Comparison of ENCODE assay signal across 7 mouse cellular contexts in genomic region chr7:143053961-143054611, GRCm38 (mm10). TPM values are rescaled to one million over a fixed set of nuclear protein-coding genes. Genes with fewer than 3 reads are reported as not detected.
DNase-seq lines count a peak whose midpoint lies in the region; ATAC-seq and TF ChIP-seq lines count a peak whose summit lies in the region.

No protein-coding gene starts in this region.

- no peak for TF ChIP-seq POLR2A in olfactory bulb, adult 2 months (IDR thresholded peaks at IDR 0.05; ENCODE audit: insufficient read depth, low read depth, low read length)

- no peak for TF ChIP-seq CTCF in olfactory bulb, adult 2 months (IDR thresholded peaks at IDR 0.05; ENCODE audit: insufficient read depth, low read depth, low read length)

- no peaks in the 10 kb centered on the region for H3K27me3 ChIP-seq in neural tube, embryonic 11.5 days (ENCODE audit: control insufficient read depth, insufficient read depth, low read length)
- no peaks in the 10 kb centered on the region for H3K27me3 ChIP-seq in forebrain, embryonic 13.5 days
- no peaks in the 10 kb centered on the region for H3K27me3 ChIP-seq in limb, embryonic 12.5 days

- H3K4me2 ChIP-seq in neural tube, embryonic 11.5 days (ENCODE audit: low read depth): peak overlapping the region; percentile 94
- H3K4me2 ChIP-seq in forebrain, embryonic 13.5 days: peak overlapping the region; percentile 91
- peak overlapping the region; percentile 83 for H3K4me2 ChIP-seq in limb, embryonic 12.5 days

- peak overlapping the region; percentile 90; the same call in 1 of the 2 replicates for H3K9ac ChIP-seq in neural tube, embryonic 11.5 days (ENCODE audit: low read length)
- H3K9ac ChIP-seq in forebrain, embryonic 13.5 days: peak overlapping the region; percentile 93
- H3K9ac ChIP-seq in limb, embryonic 12.5 days (replicated peaks): peak overlapping the region; percentile 94

- H3K27ac ChIP-seq in neural tube, embryonic 11.5 days (ENCODE audit: low read depth, low read length): no peak overlapping the region
- no peak overlapping the region for H3K27ac ChIP-seq in forebrain, embryonic 13.5 days
- no peak overlapping the region for H3K27ac ChIP-seq in limb, embryonic 12.5 days
- H3K27ac ChIP-seq in olfactory bulb, adult 2 months (ENCODE audit: insufficient read depth, low read depth, low read length): 0 out of 2 replicates have a peak overlapping the region, but pooled peaks have one; percentile 40

- DNase-seq in neural tube, embryonic 11.5 days (ENCODE audit: low spot score): no peak
- DNase-seq in neural tube, embryonic 10.5 days (ENCODE audit: extremely low spot score, low spot score): no peak
- DNase-seq in gastrocnemius, postnatal 10 days: no peak

- H3K36me3 ChIP-seq in neural tube, embryonic 11.5 days (ENCODE audit: control insufficient read depth, insufficient read depth, low read length): no peaks in the 10 kb centered on the region
- H3K36me3 ChIP-seq in forebrain, embryonic 13.5 days (ENCODE audit: poor library complexity, severe bottlenecking): 0 out of 2 replicates have a peak, but pooled peaks cover 4% of the 10 kb centered on the region
- peaks cover 37% of the 10 kb centered on the region for H3K36me3 ChIP-seq in limb, embryonic 12.5 days

- H3K9me3 ChIP-seq in neural tube, embryonic 11.5 days (ENCODE audit: control insufficient read depth, low read length): no peaks in the 10 kb centered on the region
- H3K9me3 ChIP-seq in forebrain, embryonic 13.5 days (replicated peaks): no peaks in the 10 kb centered on the region
- no peaks in the 10 kb centered on the region for H3K9me3 ChIP-seq in limb, embryonic 12.5 days

- H3K4me3 ChIP-seq in neural tube, embryonic 11.5 days (ENCODE audit: low read depth, low read length): peak overlapping the region; percentile 90
- peak overlapping the region; percentile 76 for H3K4me3 ChIP-seq in forebrain, embryonic 13.5 days
- H3K4me3 ChIP-seq in limb, embryonic 12.5 days (replicated peaks): peak overlapping the region; percentile 90
- peak overlapping the region; percentile 68 for H3K4me3 ChIP-seq in olfactory bulb, adult 2 months (ENCODE audit: insufficient read depth, low read depth, low read length)

- H3K4me1 ChIP-seq in neural tube, embryonic 11.5 days (ENCODE audit: control insufficient read depth, insufficient read depth, low read length): peaks cover 13% of the 10 kb centered on the region
- H3K4me1 ChIP-seq in forebrain, embryonic 13.5 days: peaks cover 34% of the 10 kb centered on the region
- H3K4me1 ChIP-seq in limb, embryonic 12.5 days (replicated peaks): peaks cover 57% of the 10 kb centered on the region
- H3K4me1 ChIP-seq in olfactory bulb, adult 2 months (ENCODE audit: control insufficient read depth, insufficient read depth, low read length): peaks cover 47% of the 10 kb centered on the region

- ATAC-seq in neural tube, embryonic 11.5 days (ENCODE audit: insufficient read depth, low FRiP score, low TSS enrichment): no peak
- peak; percentile 11; the same call in 1 of the 2 replicates for ATAC-seq in forebrain, embryonic 13.5 days
- ATAC-seq in limb, embryonic 12.5 days (ENCODE audit: insufficient number of reproducible peaks, insufficient read depth, low FRiP score, low TSS enrichment, low read depth): no peak
- ATAC-seq in megakaryocyte progenitor cell, adult 5-6 weeks (replicated peaks; ENCODE audit: poor library complexity): no peak

- 69% methylated on average over 11 of the region's 11 CpGs for WGBS in neural tube, embryonic 11.5 days
- 75% methylated on average over 11 of the region's 11 CpGs for WGBS in forebrain, embryonic 13.5 days
- WGBS in limb, embryonic 12.5 days: 61% methylated on average over 11 of the region's 11 CpGs
- 19% methylated on average over 11 of the region's 11 CpGs for WGBS in olfactory bulb, adult 2 months

RNA-seq across cellular contexts. Expression of gene Cd81, which starts 1.5 kb away (rescaled TPM):
- polyA plus RNA-seq in neural tube, embryonic 11.5 days (2014; fragmentation: Nextera tagmentation; extraction: Ambion mirVana): 282 and 291 TPM in 2 replicates
- 217 and 236 TPM in 2 replicates for polyA plus RNA-seq in forebrain, embryonic 13.5 days (2015; fragmentation: Nextera tagmentation; extraction: Ambion mirVana)
- polyA plus RNA-seq in limb, embryonic 12.5 days (2016; fragmentation: Nextera tagmentation; extraction: Ambion mirVana): 331 and 337 TPM in 2 replicates
- polyA plus RNA-seq in olfactory bulb, adult 2 months (2012; ENCODE audit: insufficient read depth, insufficient read length, low replicate concordance, missing spikeins): not detected in 2 replicates
- total RNA-seq in gastrocnemius, postnatal 10 days (2021): 100 to 1,000 TPM; 236 to 268 TPM
- 118 and 140 TPM in 2 replicates for total RNA-seq in megakaryocyte progenitor cell, adult 5-6 weeks (2015)
- 121 and 181 TPM in 2 replicates for total RNA-seq in megakaryocyte progenitor cell, adult 5-6 weeks (2017)

RNA-seq across cellular contexts. Expression of gene Tssc4, which starts 15.0 kb away (rescaled TPM):
- 68.8 and 70.2 TPM in 2 replicates for polyA plus RNA-seq in neural tube, embryonic 11.5 days (2014; fragmentation: Nextera tagmentation; extraction: Ambion mirVana)
- polyA plus RNA-seq in forebrain, embryonic 13.5 days (2015; fragmentation: Nextera tagmentation; extraction: Ambion mirVana): 108 and 122 TPM in 2 replicates
- 116 and 121 TPM in 2 replicates for polyA plus RNA-seq in limb, embryonic 12.5 days (2016; fragmentation: Nextera tagmentation; extraction: Ambion mirVana)
- polyA plus RNA-seq in olfactory bulb, adult 2 months (2012; ENCODE audit: insufficient read depth, insufficient read length, low replicate concordance, missing spikeins): not detected in 2 replicates
- total RNA-seq in gastrocnemius, postnatal 10 days (2021): 10 to 100 TPM; 14.3 to 16.9 TPM
- 18.7 and 23.5 TPM in 2 replicates for total RNA-seq in megakaryocyte progenitor cell, adult 5-6 weeks (2015)
- total RNA-seq in megakaryocyte progenitor cell, adult 5-6 weeks (2017): 26.8 and 33.7 TPM in 2 replicates

RNA-seq across cellular contexts. Expression of gene Trpm5, which starts 40.4 kb away (rescaled TPM):
- polyA plus RNA-seq in neural tube, embryonic 11.5 days (2014; fragmentation: Nextera tagmentation; extraction: Ambion mirVana): 0.68 and 0.77 TPM in 2 replicates
- polyA plus RNA-seq in forebrain, embryonic 13.5 days (2015; fragmentation: Nextera tagmentation; extraction: Ambion mirVana): 1.3 and 1.7 TPM in 2 replicates
- 6.2 and 8.8 TPM in 2 replicates for polyA plus RNA-seq in limb, embryonic 12.5 days (2016; fragmentation: Nextera tagmentation; extraction: Ambion mirVana)
- polyA plus RNA-seq in olfactory bulb, adult 2 months (2012; ENCODE audit: insufficient read depth, insufficient read length, low replicate concordance, missing spikeins): not detected in 2 replicates
- total RNA-seq in gastrocnemius, postnatal 10 days (2021): 1 to 10 TPM; 1.2 to 2.8 TPM
- not detected in 2 replicates for total RNA-seq in megakaryocyte progenitor cell, adult 5-6 weeks (2015)
- total RNA-seq in megakaryocyte progenitor cell, adult 5-6 weeks (2017): not detected in 2 replicates

RNA-seq across cellular contexts. Expression of gene Tspan32, which starts 49.2 kb away (rescaled TPM):
- 4.4 and 4.6 TPM in 2 replicates for polyA plus RNA-seq in neural tube, embryonic 11.5 days (2014; fragmentation: Nextera tagmentation; extraction: Ambion mirVana)
- polyA plus RNA-seq in forebrain, embryonic 13.5 days (2015; fragmentation: Nextera tagmentation; extraction: Ambion mirVana): 0.81 and 0.83 TPM in 2 replicates
- 2.2 and 2.8 TPM in 2 replicates for polyA plus RNA-seq in limb, embryonic 12.5 days (2016; fragmentation: Nextera tagmentation; extraction: Ambion mirVana)
- not detected in 2 replicates for polyA plus RNA-seq in olfactory bulb, adult 2 months (2012; ENCODE audit: insufficient read depth, insufficient read length, low replicate concordance, missing spikeins)
- total RNA-seq in gastrocnemius, postnatal 10 days (2021): under 1 TPM; 0.16 to 0.90 TPM
- 127 and 144 TPM in 2 replicates for total RNA-seq in megakaryocyte progenitor cell, adult 5-6 weeks (2015)
- total RNA-seq in megakaryocyte progenitor cell, adult 5-6 weeks (2017): 98.1 and 105 TPM in 2 replicates

RNA-seq across cellular contexts. Expression of gene Kcnq1, which starts 52.1 kb away (rescaled TPM):
- polyA plus RNA-seq in neural tube, embryonic 11.5 days (2014; fragmentation: Nextera tagmentation; extraction: Ambion mirVana): 1.6 and 1.7 TPM in 2 replicates
- polyA plus RNA-seq in forebrain, embryonic 13.5 days (2015; fragmentation: Nextera tagmentation; extraction: Ambion mirVana): 0.48 and 1.2 TPM in 2 replicates
- 0.94 and 1.8 TPM in 2 replicates for polyA plus RNA-seq in limb, embryonic 12.5 days (2016; fragmentation: Nextera tagmentation; extraction: Ambion mirVana)
- polyA plus RNA-seq in olfactory bulb, adult 2 months (2012; ENCODE audit: insufficient read depth, insufficient read length, low replicate concordance, missing spikeins): not detected in 2 replicates
- total RNA-seq in gastrocnemius, postnatal 10 days (2021): 1 to 10 TPM; 1.6 to 1.9 TPM
- not detected in 2 replicates for total RNA-seq in megakaryocyte progenitor cell, adult 5-6 weeks (2015)
- total RNA-seq in megakaryocyte progenitor cell, adult 5-6 weeks (2017): not detected in 2 replicates

Comparison
In these comparisons a context has a peak if more than half of its experiments do, and no peak if none do; other contexts are left out.
1. RNA of gene Cd81, which starts 1.5 kb away (polyA plus RNA-seq): 331 to 337 TPM in limb, embryonic 12.5 days, 282 to 291 TPM in neural tube, embryonic 11.5 days and 217 to 236 TPM in forebrain, embryonic 13.5 days; not detected in olfactory bulb, adult 2 months; every median in the first group is over 100 times any median in the second.
2. Peak in every context shown above with its lines, with median percentiles within 50 percentile points of each other: H3K4me2 ChIP-seq, H3K4me3 ChIP-seq and H3K9ac ChIP-seq.